Mouse (Mus musculus): ENCODE results near the gene Utrn.

- no peak for TF ChIP-seq CTCF (IDR thresholded peaks at IDR 0.05; ENCODE audit: borderline replicate concordance, insufficient read depth, low read depth, low read length)
- no peak for TF ChIP-seq POLR2A (IDR thresholded peaks at IDR 0.05; ENCODE audit: borderline replicate concordance, insufficient read depth, low read length)
Measured at GRCm38 (mm10) chr10:12879313-12879695, 10.1 kb upstream of the Utrn start.
